ENCODE assay signal across 8 mouse cellular contexts in genomic region chr1:191288762-191289161, GRCm38 (mm10). TPM values are rescaled to one million over a fixed set of nuclear protein-coding genes. Genes with fewer than 3 reads are reported as not detected.
DNase-seq lines count a peak whose midpoint lies in the region; ATAC-seq lines count a peak whose summit lies in the region.

No protein-coding gene starts in this region.

- peak; percentile 56 for DNase-seq in hindbrain, embryonic 11.5 days (ENCODE audit: low spot score)
- DNase-seq in adrenal gland, postnatal 10 days = peak; percentile 76
- DNase-seq in heart, postnatal 4 days = peak; percentile 71
- DNase-seq in lung, adult 18-20 months = peak; percentile 74 to 83
- DNase-seq in spleen, postnatal 10 days (ENCODE audit: low spot score in 2 of 2) = peak; percentile 51 to 83
- no peak for DNase-seq in urinary bladder, adult 18-20 months (ENCODE audit: low spot score in 2 of 2)

- no peak overlapping the region for H3K4me2 ChIP-seq in hindbrain, embryonic 11.5 days (replicated peaks; ENCODE audit: low read depth, low read length)
- H3K4me2 ChIP-seq in hindbrain, embryonic 12.5 days (replicated peaks) = no peak overlapping the region

- H3K4me3 ChIP-seq in hindbrain, embryonic 11.5 days (ENCODE audit: low read depth, low read length) = no peak overlapping the region
- no peak overlapping the region for H3K4me3 ChIP-seq in hindbrain, embryonic 12.5 days

- no peaks in the 10 kb centered on the region for H3K4me1 ChIP-seq in hindbrain, embryonic 11.5 days (replicated peaks; ENCODE audit: control insufficient read depth, insufficient read depth, low read length)
- H3K4me1 ChIP-seq in hindbrain, embryonic 12.5 days = no peaks in the 10 kb centered on the region

- H3K27me3 ChIP-seq in hindbrain, embryonic 11.5 days (ENCODE audit: control insufficient read depth, insufficient read depth, low read length) = no peaks in the 10 kb centered on the region
- H3K27me3 ChIP-seq in hindbrain, embryonic 12.5 days = no peaks in the 10 kb centered on the region

- H3K36me3 ChIP-seq in hindbrain, embryonic 11.5 days (ENCODE audit: control insufficient read depth, insufficient read depth, low read length) = no peaks in the 10 kb centered on the region
- H3K36me3 ChIP-seq in hindbrain, embryonic 12.5 days = no peaks in the 10 kb centered on the region

- ATAC-seq in hindbrain, embryonic 11.5 days (ENCODE audit: low FRiP score) = no peak
- ATAC-seq in hindbrain, embryonic 12.5 days (ENCODE audit: low FRiP score) = no peak
- peak; percentile 43 for ATAC-seq in CD4-positive, CD25-positive, alpha-beta regulatory T cell, adult 4 months

- H3K27ac ChIP-seq in hindbrain, embryonic 11.5 days (ENCODE audit: low read depth, low read length) = no peak overlapping the region
- H3K27ac ChIP-seq in hindbrain, embryonic 12.5 days = no peak overlapping the region

- H3K9ac ChIP-seq in hindbrain, embryonic 11.5 days (ENCODE audit: low read depth, low read length) = no peak overlapping the region
- no peak overlapping the region for H3K9ac ChIP-seq in hindbrain, embryonic 12.5 days

- no peaks in the 10 kb centered on the region for H3K9me3 ChIP-seq in hindbrain, embryonic 11.5 days (ENCODE audit: control insufficient read depth, low read length)
- H3K9me3 ChIP-seq in hindbrain, embryonic 12.5 days (replicated peaks) = no peaks in the 10 kb centered on the region

- 26% methylated on average over 8 of the region's 8 CpGs for WGBS in hindbrain, embryonic 11.5 days
- 44% methylated on average over 8 of the region's 8 CpGs for WGBS in hindbrain, embryonic 12.5 days

RNA-seq across cellular contexts. Expression of gene Nenf, which starts 29.2 kb away (rescaled TPM):
- polyA plus RNA-seq in hindbrain, embryonic 11.5 days (2014; fragmentation: Nextera tagmentation; extraction: Ambion mirVana) = 85.1 and 85.4 TPM in 2 replicates
- polyA plus RNA-seq in hindbrain, embryonic 12.5 days (2016; fragmentation: Nextera tagmentation; extraction: Ambion mirVana) = 81.0 and 87.3 TPM in 2 replicates
- polyA plus RNA-seq in CD4-positive, CD25-positive, alpha-beta regulatory T cell, adult 4 months (2017; shearing (Covaris generic)) = 1 to 10 TPM in 1 of 2 experiments, not detected in 1; 1.5 TPM
- 10 to 100 TPM; 97.5 to 97.6 TPM for total RNA-seq in adrenal gland, postnatal 10 days (2021)
- total RNA-seq in heart, postnatal 4 days (2021) = 100 to 1,000 TPM in 1 of 2 experiments, 10 to 100 TPM in 1; 97.3 to 103 TPM

RNA-seq across cellular contexts. Expression of gene Tmem206, which starts 37.0 kb away (rescaled TPM):
- 35.4 and 39.7 TPM in 2 replicates for polyA plus RNA-seq in hindbrain, embryonic 11.5 days (2014; fragmentation: Nextera tagmentation; extraction: Ambion mirVana)
- 34.2 and 35.1 TPM in 2 replicates for polyA plus RNA-seq in hindbrain, embryonic 12.5 days (2016; fragmentation: Nextera tagmentation; extraction: Ambion mirVana)
- polyA plus RNA-seq in CD4-positive, CD25-positive, alpha-beta regulatory T cell, adult 4 months (2017; shearing (Covaris generic)) = 10 to 100 TPM; 24.4 to 29.2 TPM
- 1 to 10 TPM; 5.8 to 6.7 TPM for total RNA-seq in adrenal gland, postnatal 10 days (2021)
- 1 to 10 TPM; 5.6 to 6.6 TPM for total RNA-seq in heart, postnatal 4 days (2021)

Comparison
In these comparisons a context has a peak if more than half of its experiments do, and no peak if none do; other contexts are left out.
1. DNase-seq: peak in hindbrain, embryonic 11.5 days (single experiment), adrenal gland, postnatal 10 days (single experiment), heart, postnatal 4 days (single experiment), lung, adult 18-20 months (2 of 2) and spleen, postnatal 10 days (2 of 2); none in urinary bladder, adult 18-20 months (0 of 2).
2. RNA of gene Nenf, which starts 29.2 kb away (polyA plus RNA-seq): 81.0 to 87.3 TPM in hindbrain, embryonic 12.5 days and 85.1 to 85.4 TPM in hindbrain, embryonic 11.5 days; 1.5 TPM in CD4-positive, CD25-positive, alpha-beta regulatory T cell, adult 4 months; every median in the first group is over 10 times any median in the second.